Mouse (Mus musculus) lung, embryonic 14.5 days (tissue): ENCODE measurements at regions not wholly inside any gene's neighbourhood (a gene's known extent, or its start where the extent isn't known, plus 50 kb on each side); places are given as distances from the start of the nearest gene placed in this dataset.
A peak's percentile ranks its signal among the peaks of the same experiment; 100 is the strongest.

ENCODE experiments used
- ATAC-seq: fragments of 200-750 bp; cut with Nextera tagmentation; 2 replicates; pipeline ENCODE4 v1.8.0; 2017; ENCODE audit warnings: mild to moderate bottlenecking, moderate TSS enrichment, moderate library complexity; ENCODE audit not compliant: insufficient read depth
- DNase-seq: peaks from one replicate; pipeline ENCODE4 v3.0.0-alpha.2; 2015
- H3K27ac ChIP-seq: fragments of 300-500 bp; sonication (generic); 2 replicates; pipeline ENCODE4 v1.5.1; 2014; ENCODE audit warnings: low read depth, mild to moderate bottlenecking, moderate library complexity
- H3K27me3 ChIP-seq: fragments of 300-500 bp; sonication (generic); 2 replicates; pipeline ENCODE4 v1.6.1; 2014; ENCODE audit warnings: low read length, control low read depth; ENCODE audit not compliant: insufficient read depth
- H3K36me3 ChIP-seq: fragments of 300-500 bp; sonication (generic); 2 replicates; pipeline ENCODE4 v1.6.1; 2014; ENCODE audit warnings: control low read depth; ENCODE audit not compliant: insufficient read depth
- H3K4me1 ChIP-seq: fragments of 300-500 bp; sonication (generic); 2 replicates; pipeline ENCODE4 v1.6.1; 2014; ENCODE audit warnings: antibody characterized with exemption, control low read depth; ENCODE audit not compliant: insufficient read depth
- H3K4me2 ChIP-seq: fragments of 300-500 bp; sonication (generic); 2 replicates; pipeline ENCODE4 v1.6.1; 2014; ENCODE audit warnings: mild to moderate bottlenecking
- H3K4me3 ChIP-seq: fragments of 300-500 bp; sonication (generic); 2 replicates; pipeline ENCODE4 v1.5.1; 2014; ENCODE audit warnings: low read depth, low read length
- H3K9ac ChIP-seq: fragments of 300-500 bp; sonication (generic); 2 replicates; pipeline ENCODE4 v1.6.1; 2014
- H3K9me3 ChIP-seq: fragments of 300-500 bp; sonication (generic); 2 replicates; pipeline ENCODE4 v1.6.1; 2016; ENCODE audit warnings: low read depth, low read length, control low read depth
- CTCF ChIP-seq: IDR thresholded peaks from 2 replicates; pipeline ENCODE4 v1.5.1; 2016; ENCODE audit warnings: antibody characterized with exemption, low read depth
- WGBS: fragments of 180-500 bp; shearing (Covaris S2); extraction: QIAGEN DNeasy Blood & Tissue Kit; methylation state at CpG from one replicate; pipeline ENCODE4 v1.1.7; 2014; 5-methylcytosine and 5-hydroxymethylcytosine counted together

DNA sequence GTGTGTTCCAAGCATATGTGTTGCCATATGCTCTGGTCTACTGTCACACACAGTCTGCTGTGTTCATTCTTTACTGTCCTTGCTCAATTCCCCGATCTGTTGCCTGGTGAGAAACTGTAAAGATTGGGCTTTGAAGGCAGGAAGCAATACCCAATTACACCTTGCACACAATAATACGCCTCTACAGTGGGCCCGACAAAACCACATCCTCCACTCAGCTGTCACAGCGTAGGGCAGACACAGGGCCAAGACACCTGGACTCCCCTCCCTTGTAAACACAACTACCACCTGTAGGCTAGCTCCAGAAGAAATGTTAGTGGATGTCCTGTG, 163.0 kb upstream of the Lef1 start:
- Histone ChIP-seq H3K9ac (no peak overlapping the region), H3K4me3 (no peak overlapping the region), H3K9me3 (no peaks in the 10 kb centered on the region), H3K27me3 (no peaks in the 10 kb centered on the region), H3K36me3 (no peaks in the 10 kb centered on the region), H3K27ac (no peak overlapping the region), H3K4me1 (peaks cover 10% of the 10 kb centered on the region), H3K4me2 (no peak overlapping the region)
- TF ChIP-seq CTCF = no peak
- WGBS = 86% methylated on average over 4 of the region's 4 CpGs
- ATAC-seq (no peak), DNase-seq (no peak)

DNA sequence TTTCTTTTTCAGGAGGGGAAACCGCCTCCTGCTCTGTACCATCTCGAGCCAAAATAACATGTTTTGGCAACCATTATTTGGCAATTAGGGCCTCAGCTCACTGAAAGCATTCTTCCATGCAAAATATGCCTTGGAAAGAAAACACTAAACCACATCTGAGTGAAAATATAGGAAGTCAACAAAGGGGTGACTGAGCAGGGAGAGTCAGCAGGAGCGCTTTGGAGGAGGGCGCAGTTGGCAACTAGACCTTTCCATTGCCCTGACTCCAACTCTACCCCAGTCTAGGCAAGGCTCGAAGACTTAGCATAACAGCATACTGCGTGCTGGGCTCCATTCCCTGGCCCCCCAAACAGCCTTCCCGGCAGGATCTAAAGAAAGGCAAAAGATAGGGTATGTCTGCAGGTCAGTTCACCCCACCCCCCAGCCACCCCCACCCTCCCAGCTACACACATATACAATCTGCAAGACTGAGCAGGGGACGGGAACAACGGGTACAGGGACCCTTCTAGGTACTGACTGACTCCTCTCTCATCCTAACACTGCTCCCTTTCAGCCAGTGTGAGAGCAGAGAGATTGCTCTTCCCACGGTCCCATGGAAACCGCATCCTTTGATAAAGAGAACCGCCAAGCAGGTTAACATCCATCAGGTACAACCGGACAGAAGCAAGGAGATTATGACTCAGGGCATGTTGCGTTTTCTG, 163.5 kb upstream of the Lef1 start:
- TF ChIP-seq CTCF = no peak
- Histone ChIP-seq H3K4me3 (no peak overlapping the region), H3K27ac (peak overlapping the region; percentile 86), H3K4me1 (peaks cover 10% of the 10 kb centered on the region), H3K9ac (no peak overlapping the region), H3K4me2 (peak overlapping the region; percentile 69), H3K36me3 (no peaks in the 10 kb centered on the region), H3K27me3 (no peaks in the 10 kb centered on the region), H3K9me3 (no peaks in the 10 kb centered on the region)
- WGBS = 72% methylated on average over 14 of the region's 14 CpGs
- ATAC-seq (0 out of 2 replicates have a peak, but pooled peaks have one; percentile 27), DNase-seq (no peak)

DNA sequence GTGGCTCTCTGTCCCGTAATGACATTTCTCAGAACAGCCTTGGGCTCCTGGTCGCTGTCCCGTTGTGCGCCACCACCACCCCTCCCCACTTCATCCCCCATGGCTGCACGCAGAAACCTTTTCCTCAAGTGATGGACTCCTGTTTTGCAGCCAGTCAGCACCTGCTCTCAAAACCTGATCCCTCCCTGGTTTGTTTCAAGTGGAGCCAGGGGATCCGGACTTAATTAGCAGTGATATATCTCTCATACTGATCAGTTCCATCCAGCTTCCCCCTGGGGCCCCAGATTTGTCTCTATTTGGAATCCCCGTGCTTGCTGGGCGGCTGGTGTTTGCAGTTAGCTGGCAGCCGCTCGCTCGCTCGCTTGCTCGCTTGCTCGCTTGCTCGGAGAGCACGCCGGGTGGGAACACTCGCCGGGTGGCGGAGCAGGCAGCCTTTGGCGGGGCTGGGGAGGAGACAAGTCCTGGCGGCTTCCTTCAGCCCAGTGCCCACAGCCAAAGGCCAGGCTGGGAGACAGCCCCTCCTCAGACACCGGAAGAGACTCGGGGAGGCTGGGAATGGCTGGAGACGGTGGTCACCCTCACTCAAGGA, 164.3 kb upstream of the Lef1 start:
- no peak for TF ChIP-seq CTCF
- Histone ChIP-seq H3K27ac (peak overlapping the region; percentile 86), H3K27me3 (no peaks in the 10 kb centered on the region), H3K4me3 (peak overlapping the region; percentile 31), H3K4me1 (peaks cover 10% of the 10 kb centered on the region), H3K4me2 (peak overlapping the region; percentile 69), H3K36me3 (no peaks in the 10 kb centered on the region), H3K9me3 (no peaks in the 10 kb centered on the region), H3K9ac (peak overlapping the region; percentile 53)
- WGBS = 2% methylated on average over 25 of the region's 25 CpGs
- peak; percentile 84 for DNase-seq
- peak; percentile 81 for ATAC-seq

DNA sequence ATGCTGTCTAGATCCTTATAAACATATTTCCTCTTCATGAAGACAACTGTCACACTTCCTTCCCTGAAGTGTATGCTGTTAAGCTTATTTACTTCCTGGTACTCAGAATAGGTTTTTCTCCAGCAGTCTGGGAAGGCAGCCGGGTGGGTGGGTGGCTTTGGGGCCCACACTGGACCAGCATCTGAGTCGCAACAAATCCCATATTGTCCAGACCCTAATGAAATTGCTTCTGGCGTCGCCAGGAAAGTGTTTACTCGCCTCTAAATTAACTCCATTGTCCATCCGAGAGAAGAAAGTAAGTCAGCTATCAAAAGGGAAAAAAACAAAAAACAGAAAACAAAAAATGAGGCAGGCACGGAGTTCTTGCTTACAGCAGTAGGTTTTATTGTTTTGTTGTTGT, 164.9 kb upstream of the Lef1 start:
- Histone ChIP-seq H3K27ac (no peak overlapping the region), H3K4me1 (peaks cover 10% of the 10 kb centered on the region), H3K9ac (peak overlapping the region; percentile 53; the same call in 1 of the 2 replicates), H3K4me3 (peak overlapping the region; percentile 31; the same call in 1 of the 2 replicates), H3K4me2 (peak overlapping the region; percentile 69), H3K9me3 (no peaks in the 10 kb centered on the region), H3K27me3 (no peaks in the 10 kb centered on the region), H3K36me3 (no peaks in the 10 kb centered on the region)
- ATAC-seq (no peak), DNase-seq (no peak)
- TF ChIP-seq CTCF = no peak
- WGBS = 24% methylated on average over 7 of the region's 7 CpGs

DNA sequence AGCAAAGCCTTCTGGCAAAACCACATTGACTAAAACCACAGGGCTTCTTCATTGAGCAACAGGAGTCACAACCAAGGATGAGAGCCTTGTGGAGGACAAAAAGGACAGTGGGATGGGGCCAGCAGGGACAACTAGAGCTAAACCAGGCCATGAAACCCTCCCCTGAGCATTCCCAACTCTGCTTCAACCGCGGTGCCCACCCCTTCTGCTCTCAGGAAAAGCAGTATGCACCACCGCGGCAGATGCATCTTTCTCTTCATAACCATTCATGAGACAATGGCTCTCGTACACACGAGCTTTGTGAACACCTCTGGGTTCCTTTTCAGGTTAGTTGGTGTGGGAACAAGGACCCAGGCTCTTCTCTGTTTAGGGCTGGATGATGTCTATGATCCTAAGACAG, 166.0 kb upstream of the Lef1 start:
- 0 out of 2 replicates have a peak overlapping the region, but pooled peaks have one; percentile 8 for H3K27ac ChIP-seq
- 97% methylated on average over 6 of the region's 6 CpGs for WGBS

DNA sequence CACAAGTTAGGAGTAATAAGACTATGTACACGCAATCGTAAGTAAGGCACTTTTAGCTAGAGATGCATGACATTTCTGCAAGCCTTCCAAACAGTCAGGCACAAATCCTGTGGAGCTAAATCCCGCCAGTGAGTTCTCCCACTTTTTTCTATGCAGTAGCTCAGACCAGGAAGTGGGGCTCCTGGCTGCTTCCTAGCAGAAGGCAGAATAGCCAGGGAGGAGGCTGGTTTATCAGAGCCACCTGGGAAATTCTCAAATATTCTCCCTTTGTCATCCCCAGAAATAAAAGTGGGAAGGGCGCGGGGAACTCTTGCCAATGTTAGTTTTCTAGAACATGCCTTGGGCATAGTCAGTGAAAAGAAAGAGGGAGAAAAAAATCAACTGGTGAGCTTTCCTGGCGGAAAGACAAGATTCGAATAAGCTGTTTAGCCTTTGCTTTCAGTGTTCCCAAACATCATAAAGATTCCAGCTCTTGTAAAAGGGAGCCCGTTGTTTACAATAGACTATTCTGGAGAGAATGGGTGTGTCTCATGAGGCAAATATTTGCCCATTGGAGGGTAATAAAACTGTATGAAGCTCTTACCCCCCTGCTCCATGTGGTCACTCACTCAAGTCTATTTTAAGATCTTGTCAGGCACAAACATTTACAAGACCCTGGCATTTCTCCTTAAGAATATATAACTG, 167.2 kb upstream of the Lef1 start:
- Histone ChIP-seq H3K27ac (peak overlapping the region; percentile 55; the same call in 1 of the 2 replicates), H3K9me3 (no peaks in the 10 kb centered on the region), H3K4me1 (peaks cover 10% of the 10 kb centered on the region), H3K4me3 (no peak overlapping the region), H3K4me2 (no peak overlapping the region), H3K36me3 (no peaks in the 10 kb centered on the region), H3K27me3 (no peaks in the 10 kb centered on the region), H3K9ac (no peak overlapping the region)
- ATAC-seq (peak; percentile 32; the same call in 1 of the 2 replicates), DNase-seq (peak; percentile 66)
- 49% methylated on average over 8 of the region's 8 CpGs for whole genome bisulfite sequencing
- no peak for TF ChIP-seq CTCF

More for the DNA sequence above, 166.0 kb upstream of the Lef1 start:
- no peak for TF ChIP-seq CTCF
- H3K4me3 ChIP-seq = no peak overlapping the region
- no peaks in the 10 kb centered on the region for H3K36me3 ChIP-seq
- H3K9me3 ChIP-seq = no peaks in the 10 kb centered on the region
- ATAC-seq = no peak
- DNase-seq = no peak
- no peak overlapping the region for H3K9ac ChIP-seq
- H3K27me3 ChIP-seq = no peaks in the 10 kb centered on the region
- peaks cover 10% of the 10 kb centered on the region for H3K4me1 ChIP-seq
- H3K4me2 ChIP-seq = no peak overlapping the region

DNA sequence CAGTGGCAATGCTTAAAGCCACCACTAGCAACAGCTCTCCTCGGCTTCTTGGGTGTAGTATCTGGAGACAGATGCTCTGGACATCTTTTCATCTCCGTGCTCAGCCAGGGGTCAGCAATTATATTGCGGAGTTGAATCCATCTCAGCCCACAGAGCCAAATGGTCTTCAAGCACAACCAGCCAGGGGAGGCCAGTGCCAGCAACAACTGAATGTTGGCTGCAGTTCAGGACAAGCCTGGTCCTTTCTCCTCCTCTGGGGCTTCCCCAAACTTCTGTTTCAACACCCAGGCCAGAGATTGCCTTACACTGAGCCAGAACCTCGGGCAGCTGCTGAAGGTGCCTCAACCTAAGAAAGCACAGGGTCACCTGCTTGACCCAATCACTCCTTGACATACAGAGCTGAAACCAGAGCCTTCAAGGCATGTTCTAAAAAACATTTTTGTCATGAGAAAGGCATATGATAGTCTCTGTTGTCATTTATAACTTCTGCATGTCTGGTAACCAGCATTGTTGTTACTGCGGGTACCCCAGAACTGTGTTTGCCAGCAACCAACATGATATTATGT, 169.9 kb upstream of the Lef1 start:
- 58% methylated on average over 5 of the region's 5 CpGs for WGBS
- Histone ChIP-seq H3K27me3 (no peaks in the 10 kb centered on the region), H3K9me3 (no peaks in the 10 kb centered on the region), H3K4me1 (peaks cover 3% of the 10 kb centered on the region; the same call in 1 of the 2 replicates), H3K36me3 (no peaks in the 10 kb centered on the region), H3K9ac (no peak overlapping the region), H3K27ac (no peak overlapping the region), H3K4me2 (no peak overlapping the region), H3K4me3 (no peak overlapping the region)
- no peak for TF ChIP-seq CTCF
- DNase-seq (peak; percentile 49), ATAC-seq (no peak)
